Mouse (Mus musculus): ENCODE results near the gene Iqschfp.

DNA sequence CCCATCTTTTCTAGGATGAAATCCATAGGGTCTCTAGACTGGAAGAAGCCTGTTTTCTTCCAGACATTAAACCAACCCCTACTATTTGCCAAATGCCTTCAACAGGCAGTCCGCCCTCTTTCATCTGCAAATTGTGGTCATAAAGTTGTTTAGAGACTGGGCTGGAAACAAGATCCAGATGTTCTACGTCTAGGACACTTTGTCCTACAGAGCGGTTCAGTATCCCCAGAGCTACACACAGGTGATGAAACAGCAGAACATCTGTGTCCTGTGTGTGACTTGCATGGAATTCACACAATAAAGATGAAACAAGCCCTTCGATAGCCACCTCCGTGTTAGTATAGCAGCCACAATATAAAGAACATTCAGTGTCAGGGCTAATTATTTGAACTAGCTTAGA is 596.3 kb downstream of the Iqschfp start:
- TF ChIP-seq CTCF (IDR thresholded peaks at IDR 0.05): no peak
- 0 out of 2 replicates have a peak, but pooled peaks have one; percentile 19 for TF ChIP-seq EP300 (IDR thresholded peaks at IDR 0.05)

Measured in lung, postnatal 0 days (tissue).